Mouse (Mus musculus): ENCODE measurements around the gene Rnf115.

Rnf115 gene

GRCm38 (mm10) chr3:96832930-96833329 lies 105.5 kb downstream of the Rnf115 start:
- no peak for DNase-seq (ENCODE audit: low spot score in 2 of 2)

- no peak for DNase-seq (ENCODE audit: low spot score in 2 of 2)
These were observed 107.3 kb downstream of the Rnf115 start for GRCm38 (mm10) chr3:96834587-96835348.

DNA sequence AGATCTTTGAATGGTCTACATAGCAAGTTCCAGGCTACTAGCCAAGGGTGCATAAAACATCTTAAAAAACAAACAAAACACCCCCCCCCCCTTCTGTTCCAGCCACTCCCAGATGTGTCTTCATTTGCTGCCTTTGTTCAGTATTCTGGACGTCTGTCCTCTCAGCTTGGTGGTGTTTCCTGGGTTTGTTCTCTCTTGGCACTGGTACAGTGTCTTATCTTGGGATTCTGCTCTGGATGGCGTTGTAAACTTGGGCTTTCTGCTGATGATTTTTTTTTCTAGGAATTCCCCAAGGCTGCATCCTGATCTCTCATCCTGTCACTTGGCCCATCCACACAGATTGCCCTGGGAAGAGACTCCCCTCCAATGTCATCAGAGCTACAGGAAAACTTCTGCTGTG lies 109.0 kb downstream of the Rnf115 start:
- DNase-seq (ENCODE audit: low spot score in 2 of 2): no peak

- DNase-seq (ENCODE audit: low spot score in 2 of 2): no peak
These were observed 111.7 kb downstream of the Rnf115 start for GRCm38 (mm10) chr3:96838996-96839645.
